Mouse (Mus musculus): ENCODE data around the gene Ak7.

Gene Ak7

GRCm38 (mm10) chr12:105727964-105728363, 22.2 kb downstream of the Ak7 start:
- peak; percentile 44 to 71 for DNase-seq (ENCODE audit: low spot score in 2 of 2)

- DNase-seq (ENCODE audit: low spot score in 2 of 2), result no peak
Observed at GRCm38 (mm10) chr12:105730851-105731460, 25.2 kb downstream of the Ak7 start.

- no peak for DNase-seq (ENCODE audit: low spot score in 2 of 2)
Observed at GRCm38 (mm10) chr12:105733370-105734159, 27.8 kb downstream of the Ak7 start.

GRCm38 (mm10) chr12:105735226-105735888, 29.6 kb downstream of the Ak7 start:
- DNase-seq (ENCODE audit: low spot score in 2 of 2), result no peak

GRCm38 (mm10) chr12:105735889-105736251, 30.1 kb downstream of the Ak7 start:
- DNase-seq (ENCODE audit: low spot score in 2 of 2), result no peak

GRCm38 (mm10) chr12:105738316-105739096, 32.7 kb downstream of the Ak7 start:
- DNase-seq (ENCODE audit: low spot score in 2 of 2), result no peak

GRCm38 (mm10) chr12:105739656-105740055, 33.9 kb downstream of the Ak7 start:
- no peak for DNase-seq (ENCODE audit: low spot score in 2 of 2)

- no peak for DNase-seq (ENCODE audit: low spot score in 2 of 2)
Observed at GRCm38 (mm10) chr12:105748114-105748513, 42.3 kb downstream of the Ak7 start.

GRCm38 (mm10) chr12:105753813-105754212, 48.0 kb downstream of the Ak7 start:
- no peak for DNase-seq (ENCODE audit: low spot score in 2 of 2)

- DNase-seq (ENCODE audit: low spot score in 2 of 2), result no peak
Observed at GRCm38 (mm10) chr12:105757816-105758497, 52.2 kb downstream of the Ak7 start.

- DNase-seq (ENCODE audit: low spot score in 2 of 2), result no peak
Observed at GRCm38 (mm10) chr12:105758911-105759310, 53.1 kb downstream of the Ak7 start.

- peak in 1 of 2 experiments; percentile 30 for DNase-seq (ENCODE audit: low spot score in 2 of 2)
Observed at GRCm38 (mm10) chr12:105759849-105760478, 54.2 kb downstream of the Ak7 start.

- DNase-seq (ENCODE audit: low spot score in 2 of 2), result no peak
Observed at GRCm38 (mm10) chr12:105761171-105761570, 55.4 kb downstream of the Ak7 start.

GRCm38 (mm10) chr12:105761629-105762028, 55.9 kb downstream of the Ak7 start:
- DNase-seq (ENCODE audit: low spot score in 2 of 2), result no peak

GRCm38 (mm10) chr12:105769700-105770099, 63.9 kb downstream of the Ak7 start:
- no peak for DNase-seq (ENCODE audit: low spot score in 2 of 2)

- no peak for DNase-seq (ENCODE audit: low spot score in 2 of 2)
Observed at GRCm38 (mm10) chr12:105774871-105775270, 69.1 kb downstream of the Ak7 start.

- no peak for DNase-seq (ENCODE audit: low spot score in 2 of 2)
Observed at GRCm38 (mm10) chr12:105777651-105778050, 71.9 kb downstream of the Ak7 start.

GRCm38 (mm10) chr12:105784196-105784999, 78.6 kb downstream of the Ak7 start, which contains the start of gene Papola:
Gene Papola, plus strand, starts transcription at chr12:105784694.
- DNase-seq (ENCODE audit: low spot score in 2 of 2), result peak; percentile 85 to 91

- peak; percentile 73 to 88 for DNase-seq (ENCODE audit: low spot score in 2 of 2)
Observed at GRCm38 (mm10) chr12:105785000-105785774, 79.4 kb downstream of the Ak7 start.

All from spleen, postnatal 4 days (tissue).